Mouse (Mus musculus) limb, embryonic 14.5 days (tissue): Measurements from ENCODE around the gene Retreg1. TPM values are rescaled to one million over a fixed set of nuclear protein-coding genes. Genes with fewer than 3 reads are reported as not detected.

Experiments
- ATAC-seq: fragments of 200-750 bp; cut with Nextera tagmentation; 2 replicates; pipeline ENCODE4 v1.8.0; 2017; ENCODE audit warnings: low read depth, moderate number of reproducible peaks, moderate TSS enrichment; ENCODE audit not compliant: low FRiP score
- DNase-seq: peaks from one replicate; pipeline ENCODE4 v3.0.0-alpha.2; 2015; ENCODE audit warnings: low spot score
- H3K27ac ChIP-seq: fragments of 300-500 bp; sonication (generic); replicated peaks from 2 replicates; pipeline ENCODE4 v1.5.1; 2014; ENCODE audit warnings: low read depth, mild to moderate bottlenecking, low read length, moderate library complexity, mixed read lengths
- H3K27me3 ChIP-seq: fragments of 300-500 bp; sonication (generic); 2 replicates; pipeline ENCODE4 v1.6.1; 2014; ENCODE audit warnings: low read length, mixed read lengths; ENCODE audit not compliant: control insufficient read depth, insufficient read depth
- H3K36me3 ChIP-seq: fragments of 300-500 bp; sonication (generic); 2 replicates; pipeline ENCODE4 v1.6.1; 2014; ENCODE audit warnings: mild to moderate bottlenecking, low read length, moderate library complexity, mixed read lengths; ENCODE audit not compliant: control insufficient read depth, insufficient read depth
- H3K4me1 ChIP-seq: fragments of 300-500 bp; sonication (generic); 2 replicates; pipeline ENCODE4 v1.6.1; 2014; ENCODE audit warnings: antibody characterized with exemption, low read length, mixed read lengths; ENCODE audit not compliant: control insufficient read depth, insufficient read depth
- H3K4me2 ChIP-seq: fragments of 300-500 bp; sonication (generic); replicated peaks from 2 replicates; pipeline ENCODE4 v1.6.1; 2014; ENCODE audit warnings: low read depth, mild to moderate bottlenecking, low read length, moderate library complexity; ENCODE audit not compliant: severe bottlenecking
- H3K4me3 ChIP-seq: fragments of 300-500 bp; sonication (generic); replicated peaks from 2 replicates; pipeline ENCODE4 v1.5.1; 2014; ENCODE audit warnings: low read length
- H3K9ac ChIP-seq: fragments of 300-500 bp; sonication (generic); 2 replicates; pipeline ENCODE4 v1.6.1; 2014; ENCODE audit warnings: mild to moderate bottlenecking, low read depth, low read length, moderate library complexity; ENCODE audit not compliant: severe bottlenecking
- H3K9me3 ChIP-seq: fragments of 300-500 bp; sonication (generic); 2 replicates; pipeline ENCODE4 v1.6.1; 2016; ENCODE audit warnings: low read length; ENCODE audit not compliant: control insufficient read depth
- POLR2A ChIP-seq: fragments of 200-500 bp; IDR thresholded peaks from 2 replicates; pipeline ENCODE4 v1.8.0; 2012; ENCODE audit warnings: inconsistent platforms, mild to moderate bottlenecking, moderate library complexity, borderline replicate concordance; ENCODE audit not compliant: insufficient read depth, insufficient read length; ENCODE audit errors: extremely low read depth
- WGBS: fragments of 180-500 bp; shearing (Covaris S2); extraction: QIAGEN DNeasy Blood & Tissue Kit; methylation state at CpG from one replicate; pipeline ENCODE4 v1.1.7; 2014; 5-methylcytosine and 5-hydroxymethylcytosine counted together
- polyA plus RNA-seq, 2 experiments: library from polyadenylated mRNA; depleted of rRNA in 1 of 2; stranded (reverse) in 1 of 2; unstranded in 1 of 2; fragments of >200 nt; fragmentation: Nextera tagmentation in 1 of 2; extraction: Ambion mirVana in 1 of 2; gene quantifications; 2 replicates each; pipeline versions ENCODE4 v1.2.1 to v1.2.3; 2012 to 2014

Gene Retreg1
- polyA plus RNA-seq, 2 experiments = 2.5 to 4.4 TPM

GRCm38 (mm10) chr15:25889927-25890326, 46.9 kb downstream of the Retreg1 start:
- TF ChIP-seq POLR2A = no peak
- 83% methylated on average over 5 of the region's 5 CpGs for WGBS

DNA sequence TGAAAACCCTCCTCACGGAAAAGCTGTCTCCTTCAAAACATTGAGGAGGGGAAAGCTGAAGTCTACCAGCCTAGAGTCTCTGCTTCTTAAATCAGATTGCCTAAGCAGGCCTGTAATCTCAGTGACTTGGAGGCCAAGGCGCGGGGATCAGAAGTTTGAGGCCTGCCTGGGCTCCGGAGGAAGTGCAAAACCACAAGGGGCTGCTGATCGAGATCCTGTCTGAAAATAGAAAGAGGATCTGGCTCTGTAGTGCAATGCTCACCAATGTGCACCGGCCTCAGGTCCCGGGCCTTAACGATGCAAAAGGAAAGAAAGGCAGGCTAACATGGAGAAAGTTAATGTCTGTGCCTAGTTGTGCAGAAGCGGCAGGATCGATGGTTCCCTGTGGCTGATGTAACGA, 48.6 kb downstream of the Retreg1 start:
- no peak overlapping the region for H3K4me3 ChIP-seq
- H3K27me3 ChIP-seq = no peaks in the 10 kb centered on the region
- TF ChIP-seq POLR2A = no peak
- no peak overlapping the region for H3K4me2 ChIP-seq
- no peak overlapping the region for H3K27ac ChIP-seq
- peaks cover 3% of the 10 kb centered on the region; the same call in 1 of the 2 replicates for H3K4me1 ChIP-seq
- WGBS = 51% methylated on average over 11 of the region's 11 CpGs
- DNase-seq (no peak), ATAC-seq (no peak)
- no peaks in the 10 kb centered on the region for H3K9me3 ChIP-seq
- no peak overlapping the region for H3K9ac ChIP-seq
- no peaks in the 10 kb centered on the region for H3K36me3 ChIP-seq

More at GRCm38 (mm10) chr15:25889927-25890326, 46.9 kb downstream of the Retreg1 start:
- H3K9ac ChIP-seq = no peak overlapping the region
- no peak overlapping the region for H3K27ac ChIP-seq
- no peaks in the 10 kb centered on the region for H3K27me3 ChIP-seq
- H3K4me3 ChIP-seq = no peak overlapping the region
- no peak overlapping the region for H3K4me2 ChIP-seq
- peaks cover 3% of the 10 kb centered on the region; the same call in 1 of the 2 replicates for H3K4me1 ChIP-seq
- ATAC-seq (no peak), DNase-seq (no peak)
- H3K9me3 ChIP-seq = no peaks in the 10 kb centered on the region
- H3K36me3 ChIP-seq = no peaks in the 10 kb centered on the region

DNA sequence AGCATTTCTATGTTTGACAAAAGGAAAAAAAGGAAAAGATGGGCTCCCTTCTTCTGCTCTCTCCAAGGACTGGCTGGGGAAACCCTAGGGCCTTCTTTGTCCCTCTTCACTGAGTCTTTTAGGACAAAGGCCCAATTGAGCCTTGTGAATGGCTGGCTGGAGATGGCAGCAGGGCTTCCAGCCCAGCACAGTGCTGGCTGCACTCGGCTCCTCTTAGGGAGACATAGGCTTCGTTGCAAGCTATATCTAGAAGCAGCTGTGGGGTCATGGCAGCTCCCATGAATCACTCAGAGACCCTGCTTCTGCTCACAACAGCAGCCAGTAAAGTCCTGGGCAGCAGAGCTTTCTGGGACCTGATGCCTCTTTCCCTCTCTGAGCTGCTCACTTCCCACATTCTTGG, 50.3 kb downstream of the Retreg1 start:
- Histone ChIP-seq H3K9me3 (no peaks in the 10 kb centered on the region), H3K4me1 (peaks cover 3% of the 10 kb centered on the region; the same call in 1 of the 2 replicates), H3K9ac (no peak overlapping the region), H3K27me3 (no peaks in the 10 kb centered on the region), H3K36me3 (no peaks in the 10 kb centered on the region), H3K4me3 (no peak overlapping the region), H3K27ac (no peak overlapping the region), H3K4me2 (no peak overlapping the region)
- ATAC-seq = no peak
- no peak for DNase-seq
- TF ChIP-seq POLR2A = no peak
- 38% methylated on average over 2 of the region's 2 CpGs for WGBS

DNA sequence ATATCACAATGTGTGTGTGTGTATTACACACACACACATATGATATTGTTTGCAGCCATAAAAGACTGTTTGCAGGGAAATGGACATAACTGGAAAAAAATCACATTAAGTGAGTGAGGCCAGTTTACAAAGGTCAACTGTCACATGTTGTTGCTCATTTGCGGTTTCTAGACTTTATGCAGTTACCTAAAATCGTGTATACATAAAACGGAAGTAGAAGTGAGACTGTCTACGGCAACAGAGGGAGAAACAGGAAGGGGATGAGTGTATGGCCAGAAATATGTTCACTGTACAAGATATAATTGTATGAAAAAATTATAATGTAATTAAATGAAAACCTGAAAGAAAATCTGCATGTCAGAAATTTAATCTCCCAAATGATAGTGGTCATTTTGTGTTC, 53.8 kb downstream of the Retreg1 start:
- Histone ChIP-seq H3K4me2 (no peak overlapping the region), H3K36me3 (no peaks in the 10 kb centered on the region), H3K4me1 (no peaks in the 10 kb centered on the region), H3K9me3 (no peaks in the 10 kb centered on the region), H3K27ac (no peak overlapping the region), H3K4me3 (no peak overlapping the region), H3K9ac (no peak overlapping the region), H3K27me3 (no peaks in the 10 kb centered on the region)
- no peak for TF ChIP-seq POLR2A
- no peak for DNase-seq
- 86% methylated on average over 4 of the region's 4 CpGs for whole genome bisulfite sequencing
- no peak for ATAC-seq

DNA sequence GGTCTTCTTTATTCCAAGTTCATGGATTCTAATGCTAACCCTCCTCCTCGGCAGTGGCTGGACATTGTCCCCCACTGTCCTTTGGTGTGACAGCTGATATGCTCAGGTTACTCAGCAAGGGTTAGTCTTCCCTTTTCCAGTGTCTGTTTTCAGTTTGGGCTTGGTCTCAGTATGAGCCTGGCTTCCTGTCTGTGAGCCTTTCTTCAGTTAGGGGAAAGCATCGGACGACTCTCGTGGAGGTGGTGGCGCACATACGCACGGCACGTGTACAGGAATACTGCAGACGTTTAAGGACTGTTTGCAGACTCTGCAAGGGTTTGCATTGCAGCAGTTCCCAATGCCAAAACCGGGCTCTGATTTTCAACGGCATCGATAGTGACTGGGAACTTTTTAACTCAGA, 54.6 kb downstream of the Retreg1 start:
- Histone ChIP-seq H3K9ac (no peak overlapping the region), H3K4me3 (no peak overlapping the region), H3K9me3 (no peaks in the 10 kb centered on the region), H3K27me3 (no peaks in the 10 kb centered on the region), H3K27ac (no peak overlapping the region), H3K36me3 (no peaks in the 10 kb centered on the region), H3K4me2 (no peak overlapping the region), H3K4me1 (no peaks in the 10 kb centered on the region)
- DNase-seq = no peak
- ATAC-seq = no peak
- TF ChIP-seq POLR2A = no peak
- 70% methylated on average over 12 of the region's 12 CpGs for WGBS

GRCm38 (mm10) chr15:25899021-25899420, 56.0 kb downstream of the Retreg1 start:
- no peaks in the 10 kb centered on the region for H3K36me3 ChIP-seq
- WGBS = 72% methylated on average over 5 of the region's 5 CpGs
- H3K9ac ChIP-seq = no peak overlapping the region
- no peaks in the 10 kb centered on the region for H3K4me1 ChIP-seq
- H3K4me3 ChIP-seq = no peak overlapping the region
- no peak for ATAC-seq
- no peaks in the 10 kb centered on the region for H3K27me3 ChIP-seq
- no peak overlapping the region for H3K27ac ChIP-seq
- no peaks in the 10 kb centered on the region for H3K9me3 ChIP-seq
- no peak for DNase-seq
- no peak overlapping the region for H3K4me2 ChIP-seq
- TF ChIP-seq POLR2A = no peak
